Mouse (Mus musculus) liver, embryonic 14.5 days (tissue): ENCODE data around the gene Osr1.

Source experiments
- CTCF ChIP-seq: IDR thresholded peaks from 2 replicates; pipeline ENCODE4 v1.5.1; 2016; ENCODE audit warnings: antibody characterized with exemption, low read depth, control low read depth
- EP300 ChIP-seq: IDR thresholded peaks from 2 replicates; pipeline ENCODE4 v1.6.1; 2016; ENCODE audit warnings: antibody characterized with exemption, low read depth

DNA sequence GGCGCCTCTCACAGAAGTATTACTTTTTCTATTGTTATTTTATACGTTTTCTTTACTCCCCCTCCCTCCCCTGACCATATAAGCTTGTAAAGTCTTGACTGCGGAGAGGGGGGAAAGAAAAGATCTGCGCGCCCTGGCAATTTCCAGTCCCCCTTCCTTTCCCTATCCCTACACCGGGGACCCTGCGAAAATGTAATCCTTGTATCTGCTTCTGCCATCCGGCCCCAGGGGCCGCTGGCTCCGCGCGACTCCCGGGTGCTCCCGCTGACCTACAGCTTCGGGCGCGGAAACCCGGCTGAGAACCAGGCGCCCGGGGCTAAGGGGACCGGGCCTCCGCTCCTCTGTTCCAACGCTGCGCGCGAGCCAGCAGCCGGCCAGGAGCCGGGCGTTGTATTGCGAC, 11.1 kb downstream of the Osr1 start:
- TF ChIP-seq EP300, result no peak
- no peak for TF ChIP-seq CTCF
